Mouse (Mus musculus) embryonic stem cell, embryonic (primary cell): Measurements from ENCODE around the gene Mex3a.

Source experiments
- CTCF ChIA-PET, 4 experiments: fragments of 300-600 bp in 2 of 4; fragments of 350-600 bp in 2 of 4; sonication (Branson Sonifier 250); formaldehyde crosslinking; loops; one replicate each; lab custom pipeline; 2022; ENCODE audit warnings: inconsistent platforms in 2 of 4; lab: Charles Lee
- POLR2A ChIA-PET, 4 experiments: fragments of 300-600 bp in 2 of 4; fragments of 350-600 bp in 2 of 4; sonication (Branson Sonifier 250); formaldehyde crosslinking; loops; one replicate each; lab custom pipeline; 2022; ENCODE audit warnings: antibody characterized with exemption in 4 of 4, inconsistent platforms in 1 of 4; lab: Charles Lee

Gene Mex3a

DNA sequence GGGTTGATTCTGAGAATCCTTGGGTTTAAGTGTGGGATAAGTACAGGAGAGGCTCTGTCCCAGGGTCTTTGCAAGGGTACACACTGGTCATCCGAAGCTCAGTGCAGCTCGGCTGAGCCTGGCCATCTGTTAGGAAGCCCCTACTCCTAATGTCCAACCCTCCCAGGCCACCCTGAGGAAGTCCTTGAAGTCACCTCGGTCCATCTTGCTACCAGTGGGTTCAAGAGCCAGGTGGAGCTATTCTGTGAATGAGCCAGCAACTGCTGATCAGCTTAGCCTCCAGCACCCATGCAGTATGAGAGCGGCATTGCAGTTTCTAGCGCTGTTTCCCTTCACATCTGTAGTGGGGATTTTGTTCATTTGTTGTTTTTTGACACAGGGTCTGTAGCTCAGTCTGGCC, 7.9 kb downstream of the Mex3a start:
- ChIA-PET CTCF (interaction anchor here (0.5 to 1.8 kb wide), 15 partner anchors 10 to 838 kb away, joined by 3 to 7 read pairs (median 3); partner anchors contain the start of gene Lamtor2 (in 1 of the 4)), POLR2A (interaction anchor here (0.6 to 69.6 kb wide), 35 partner anchors 8 to 204 kb away, joined by 3 to 2954 read pairs (median 5); partner anchors contain the start of genes Lamtor2 (in 3 of the 4), Ssr2 (in 3 of the 4), Mex3a (in 2 of the 4) and Rab25 (in 2 of the 4))

DNA sequence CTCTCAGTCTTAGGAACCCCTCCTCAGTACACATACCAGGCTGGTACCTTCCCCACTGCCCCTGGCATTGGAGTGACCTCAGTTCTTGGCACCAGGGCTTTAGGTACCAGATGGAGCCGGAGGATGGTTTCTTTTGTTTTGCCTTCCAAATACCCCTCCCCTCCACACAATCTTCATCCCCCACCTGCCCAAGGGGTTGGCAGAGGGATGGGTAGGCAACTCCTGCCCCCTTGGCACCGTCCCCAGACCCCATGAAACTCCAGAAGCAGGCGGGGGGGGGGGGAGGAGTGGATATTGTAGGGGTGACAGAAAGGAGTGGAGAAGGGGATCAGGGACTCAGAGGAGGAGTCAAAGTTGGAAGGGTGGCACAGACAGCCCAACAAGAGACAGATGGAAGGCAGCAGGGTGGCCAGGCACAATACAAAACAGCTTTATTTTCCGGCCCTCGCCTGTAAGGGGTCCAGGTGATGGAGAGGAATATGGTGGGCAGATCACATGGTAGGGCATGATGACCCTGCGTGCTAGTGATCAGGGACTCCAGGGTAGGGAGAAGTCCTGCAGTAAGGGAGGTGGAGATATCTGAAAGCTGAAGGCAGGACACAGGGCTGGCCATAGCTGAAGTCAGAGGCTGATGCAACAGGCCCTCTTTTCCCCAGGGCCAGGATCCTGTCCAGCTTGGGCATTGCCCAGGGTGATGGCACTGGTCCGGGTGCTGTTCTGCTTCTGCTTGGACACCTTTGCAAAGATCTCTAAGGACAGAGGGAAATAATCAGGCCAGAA, 9.6 kb downstream of the Mex3a start:
- ChIA-PET POLR2A (interaction anchor here in 3 of 4 experiments (0.5 to 69.6 kb wide), 9 partner anchors 11 to 66 kb away, joined by 3 to 2954 read pairs (median 5); partner anchors contain the start of genes Lamtor2 (in 2 of the 3), Ubqln4 (in 2 of the 3), Mex3a (in 1 of the 3) and Rab25 (in 1 of the 3)), CTCF (interaction anchor here in 1 of 4 experiments (0.9 kb wide), 1 partner anchor 26 kb away, joined by 3 read pairs; no protein-coding TSS in a partner anchor)

DNA sequence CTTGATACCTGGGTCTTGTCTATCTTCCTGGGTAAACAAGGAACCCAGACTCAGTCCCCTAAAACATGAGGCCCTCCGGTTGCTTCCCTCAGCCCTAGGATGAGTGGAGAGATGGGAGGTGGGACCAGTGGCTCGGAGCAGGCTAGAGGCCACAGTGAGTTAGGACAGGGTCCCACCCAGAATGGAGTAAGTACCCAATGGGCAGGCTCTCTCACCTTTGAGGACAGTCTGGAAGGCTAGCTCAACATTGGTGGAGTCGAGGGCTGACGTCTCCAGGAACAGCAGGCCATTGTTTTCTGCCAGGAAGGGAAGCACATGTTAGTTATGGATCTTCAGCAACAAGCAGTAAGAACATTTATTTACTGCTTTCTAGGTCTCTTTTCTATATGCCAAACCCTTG, 10.3 kb downstream of the Mex3a start:
- ChIA-PET POLR2A (interaction anchor here in 3 of 4 experiments (0.5 to 69.6 kb wide), 10 partner anchors 9 to 65 kb away, joined by 3 to 2954 read pairs (median 5); partner anchors contain the start of genes Lamtor2 (in 2 of the 3), Mex3a (in 2 of the 3), Rab25 (in 1 of the 3) and Ssr2 (in 1 of the 3)), CTCF (interaction anchor here in 2 of 4 experiments (0.8 to 0.9 kb wide), 2 partner anchors 26 to 59 kb away, joined by 3 read pairs; no protein-coding TSS in a partner anchor)

DNA sequence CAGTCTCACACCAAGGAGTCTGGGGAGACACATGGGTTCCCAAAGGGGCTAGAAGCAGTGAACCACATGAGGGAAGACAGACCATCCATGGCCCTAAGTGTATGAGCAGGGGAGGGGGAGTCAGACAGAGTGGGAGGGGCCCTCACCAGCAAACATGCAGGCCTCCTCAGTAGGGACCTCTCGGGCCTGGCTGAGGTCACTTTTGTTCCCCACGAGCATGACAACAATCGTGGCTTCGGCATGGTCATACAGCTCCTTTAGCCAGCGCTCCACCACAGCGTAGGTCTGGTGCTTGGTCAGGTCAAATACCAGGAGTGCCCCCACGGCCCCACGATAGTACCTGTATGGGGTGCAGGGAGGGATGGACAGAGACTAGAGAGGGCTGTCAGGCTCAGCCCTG, 11.0 kb downstream of the Mex3a start:
- POLR2A ChIA-PET, result interaction anchor here in 3 of 4 experiments (0.5 to 69.6 kb wide), 8 partner anchors 8 to 112 kb away, joined by 3 to 2954 read pairs (median 8); partner anchors contain the start of genes Lamtor2 (in 2 of the 3), Mex3a (in 2 of the 3), Rab25 (in 1 of the 3) and Ssr2 (in 1 of the 3)

DNA sequence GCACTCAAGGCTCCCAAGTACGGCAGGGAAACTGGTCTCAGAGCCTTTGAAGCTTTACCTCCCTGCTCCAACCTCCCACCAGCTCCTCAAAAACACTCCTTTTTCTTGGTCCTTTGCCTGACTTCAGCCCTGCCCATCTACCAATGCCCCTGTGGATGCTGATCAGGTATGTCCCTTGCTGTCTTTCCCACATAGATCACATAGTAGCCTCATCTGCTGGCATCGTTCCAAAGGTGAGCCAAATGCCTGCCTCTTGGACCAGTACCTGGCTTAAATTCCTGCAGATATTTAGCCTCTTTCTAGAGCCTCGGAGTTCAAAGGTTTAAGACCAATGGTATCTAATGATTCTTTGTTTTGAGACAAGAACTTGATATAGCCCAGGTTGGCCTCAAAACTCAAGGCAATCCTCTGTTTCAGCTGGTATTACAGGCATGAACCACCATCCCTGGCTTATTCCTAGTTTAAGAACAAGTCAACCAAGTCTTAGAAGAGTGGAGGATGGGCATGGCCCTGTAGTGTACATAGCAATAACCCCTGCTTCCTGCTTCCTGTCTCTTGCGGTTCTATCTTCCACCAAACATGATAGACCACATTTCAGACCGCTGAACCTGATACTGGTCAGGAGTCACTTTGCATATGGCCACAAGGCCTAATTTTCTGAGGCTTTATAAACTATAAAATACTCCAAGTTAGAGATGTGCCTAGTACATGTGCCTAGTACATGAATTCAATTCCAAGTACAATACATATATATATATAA, 11.6 kb downstream of the Mex3a start:
- ChIA-PET POLR2A (interaction anchor here (0.5 to 69.6 kb wide), 35 partner anchors 8 to 208 kb away, joined by 3 to 2954 read pairs (median 5); partner anchors contain the start of genes Lamtor2 (in 3 of the 4), Mex3a (in 3 of the 4), Ssr2 (in 3 of the 4) and Ubqln4 (in 3 of the 4)), CTCF (interaction anchor here (0.5 to 2.6 kb wide), 51 partner anchors 9 to 572 kb away, joined by 3 to 21 read pairs (median 4); partner anchors contain the start of genes Lamtor2 (in 4 of the 4), Ubqln4 (in 3 of the 4), Arhgef2 (in 1 of the 4) and Mex3a (in 1 of the 4))

More for the DNA sequence above, 11.0 kb downstream of the Mex3a start:
- CTCF ChIA-PET, result interaction anchor here in 1 of 4 experiments (0.8 to 1.7 kb wide), 3 partner anchors 39 to 59 kb away, joined by 3 to 5 read pairs (median 3); no protein-coding TSS in a partner anchor

DNA sequence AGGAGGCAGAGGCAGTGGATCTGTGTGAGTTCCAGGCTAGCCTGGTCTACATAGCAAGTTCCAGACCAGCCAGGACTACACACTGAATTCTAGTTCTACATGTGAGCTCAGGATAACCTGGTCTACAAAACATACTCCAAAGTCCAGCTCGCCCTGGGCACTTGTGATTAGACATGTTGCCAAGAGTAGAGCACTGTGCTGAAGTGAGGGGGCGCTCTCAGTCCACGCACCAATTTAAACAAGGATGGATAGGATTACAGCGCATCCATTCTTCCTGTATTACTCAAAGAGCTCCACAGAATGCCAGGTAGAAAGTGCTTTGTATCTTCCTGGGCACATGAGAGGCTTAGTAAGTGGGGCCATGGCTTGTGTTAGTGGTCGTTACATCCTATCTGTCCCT, 12.3 kb downstream of the Mex3a start:
- CTCF ChIA-PET, result interaction anchor here (0.5 to 2.6 kb wide), 71 partner anchors 8 to 1254 kb away, joined by 3 to 21 read pairs (median 4); partner anchors contain the start of genes Lamtor2 (in 4 of the 4), Ubqln4 (in 3 of the 4), Arhgef2 (in 1 of the 4) and Mex3a (in 1 of the 4)
- POLR2A ChIA-PET, result interaction anchor here (0.6 to 69.6 kb wide), 42 partner anchors 8 to 633 kb away, joined by 3 to 2954 read pairs (median 4); partner anchors contain the start of genes Mex3a (in 4 of the 4), Lamtor2 (in 3 of the 4), Ssr2 (in 3 of the 4) and Ubqln4 (in 3 of the 4)

DNA sequence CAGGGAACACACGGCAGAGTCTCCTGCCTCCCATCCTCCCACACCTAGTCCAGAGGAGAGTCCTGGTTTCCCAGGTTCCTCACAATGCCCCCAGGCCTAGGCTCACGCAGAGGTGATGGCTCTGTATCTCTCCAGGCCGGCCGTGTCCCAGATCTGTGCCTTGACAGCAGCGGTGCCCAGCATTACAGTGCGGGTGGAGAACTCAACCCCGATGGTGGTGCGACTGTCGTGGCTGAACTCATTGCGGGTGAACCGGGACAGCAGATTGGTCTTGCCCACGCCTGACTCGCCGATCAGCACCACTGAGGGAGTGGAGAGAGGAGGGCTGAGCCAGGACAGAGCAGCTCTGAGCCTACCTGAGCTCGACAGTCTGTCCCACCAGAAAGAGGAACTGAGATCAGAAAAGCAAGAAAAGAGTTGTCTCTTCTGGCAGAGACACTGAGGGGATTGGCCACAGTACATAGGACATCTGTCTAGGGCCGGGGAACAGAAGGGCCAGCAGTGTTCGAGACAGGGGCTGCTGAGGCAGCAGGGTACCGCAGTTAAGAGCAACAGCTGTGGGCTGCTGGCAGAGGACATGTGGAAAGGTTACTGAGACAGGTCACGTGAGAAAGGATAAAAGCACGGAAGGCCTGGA, 12.9 kb downstream of the Mex3a start:
- ChIA-PET POLR2A (interaction anchor here (0.6 to 69.6 kb wide), 42 partner anchors 8 to 632 kb away, joined by 3 to 2954 read pairs (median 4); partner anchors contain the start of genes Mex3a (in 4 of the 4), Lamtor2 (in 3 of the 4), Ssr2 (in 3 of the 4) and Ubqln4 (in 3 of the 4)), CTCF (interaction anchor here (0.5 to 2.6 kb wide), 65 partner anchors 8 to 1254 kb away, joined by 3 to 21 read pairs (median 4); partner anchors contain the start of genes Lamtor2 (in 3 of the 4), Ubqln4 (in 3 of the 4), Arhgef2 (in 1 of the 4) and Mex3a (in 1 of the 4))

DNA sequence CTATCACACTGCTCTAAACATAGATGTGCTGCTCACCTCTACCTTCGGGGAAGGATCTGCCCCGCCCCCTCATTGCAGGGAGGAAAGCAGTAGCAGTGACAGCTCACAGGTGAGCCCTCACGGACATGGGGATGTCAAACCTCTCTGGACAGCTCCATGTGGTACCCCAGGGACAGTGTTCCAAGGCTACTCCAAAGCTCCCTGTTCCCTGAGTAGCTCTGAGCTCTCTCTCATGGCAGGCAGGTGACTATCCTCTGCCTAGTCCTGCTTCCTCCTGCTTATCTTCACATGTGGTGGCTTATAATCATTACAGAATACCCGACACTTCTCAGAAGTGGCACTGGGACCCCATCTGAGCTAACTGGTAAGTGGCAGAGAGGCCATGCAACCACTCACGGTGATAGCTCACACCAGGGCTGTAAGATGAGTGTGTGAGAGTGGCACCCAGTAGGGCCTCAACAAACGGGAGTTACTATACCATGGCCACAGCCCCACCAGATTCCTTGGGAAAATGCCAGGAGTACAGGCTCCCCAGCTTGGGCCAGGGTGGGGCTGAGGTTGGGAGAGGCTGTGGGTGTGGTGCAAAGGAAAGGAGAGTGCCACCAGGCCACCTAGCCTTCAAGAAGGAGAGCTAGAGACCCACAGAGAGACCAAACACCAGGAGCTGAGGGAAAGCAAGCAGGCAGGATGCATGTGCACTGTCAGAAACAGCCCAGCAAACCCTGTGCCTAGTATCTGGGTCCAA, 14.7 kb downstream of the Mex3a start:
- CTCF ChIA-PET, result interaction anchor here in 2 of 4 experiments (0.5 to 2.6 kb wide), 5 partner anchors 13 to 207 kb away, joined by 3 to 21 read pairs (median 4); partner anchors contain the start of gene Lmna (in 1 of the 2)
- POLR2A ChIA-PET, result interaction anchor here in 3 of 4 experiments (0.6 to 69.6 kb wide), 15 partner anchors 7 to 362 kb away, joined by 3 to 2954 read pairs (median 4); partner anchors contain the start of genes Lamtor2 (in 2 of the 3), Ssr2 (in 2 of the 3), Ubqln4 (in 2 of the 3) and Mex3a (in 1 of the 3)

DNA sequence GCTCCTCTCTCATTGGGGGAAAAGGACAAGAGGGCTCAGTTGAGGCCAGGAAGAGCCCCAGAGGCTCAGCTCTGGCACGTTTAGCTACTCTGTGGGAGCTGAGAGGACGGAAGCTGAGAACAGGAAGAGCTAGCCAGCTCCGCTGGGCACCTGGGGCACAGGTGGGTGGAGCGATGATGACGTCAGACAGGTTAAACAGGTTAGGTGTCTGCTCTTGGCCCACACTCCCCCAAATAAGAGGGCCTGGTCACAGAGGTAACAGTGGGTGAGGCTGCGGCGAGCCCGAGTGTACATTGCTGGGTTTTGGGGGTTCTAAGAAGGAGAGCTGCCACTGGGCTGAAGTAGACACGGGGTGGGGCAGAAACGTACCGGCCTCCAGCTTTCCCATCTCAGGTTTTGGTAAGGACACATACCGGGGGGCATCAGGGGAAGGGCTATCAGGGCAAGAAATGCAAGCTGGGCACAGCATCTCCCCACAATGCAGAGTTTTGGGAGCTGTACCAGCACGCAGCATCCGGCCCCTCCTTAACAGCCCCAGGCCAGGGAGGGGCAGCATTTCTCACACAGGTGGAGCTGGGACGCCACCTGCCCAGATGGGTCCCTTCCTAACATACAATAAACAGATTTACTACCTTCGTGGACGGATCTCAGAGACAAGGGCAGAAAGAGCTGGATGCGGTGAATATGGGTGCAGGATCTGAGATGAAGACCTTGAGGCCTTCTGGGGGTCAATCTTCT, 16.2 kb downstream of the Mex3a start, which contains the start of gene Rab25:
TSS of gene Rab25 (minus strand) at position 121 of the 738 bp plus-strand sequence.
- POLR2A ChIA-PET, result interaction anchor here (0.6 to 69.6 kb wide), 32 partner anchors 6 to 337 kb away, joined by 3 to 2954 read pairs (median 5); partner anchors contain the start of genes Ssr2 (in 3 of the 4), Khdc4 (in 2 of the 4), Mex3a (in 2 of the 4) and Lamtor2 (in 1 of the 4)
- CTCF ChIA-PET, result interaction anchor here in 1 of 4 experiments (0.6 to 1.5 kb wide), 4 partner anchors 39 to 545 kb away, joined by 3 to 8 read pairs (median 4); partner anchors contain the start of genes Lmna and Rusc1

DNA sequence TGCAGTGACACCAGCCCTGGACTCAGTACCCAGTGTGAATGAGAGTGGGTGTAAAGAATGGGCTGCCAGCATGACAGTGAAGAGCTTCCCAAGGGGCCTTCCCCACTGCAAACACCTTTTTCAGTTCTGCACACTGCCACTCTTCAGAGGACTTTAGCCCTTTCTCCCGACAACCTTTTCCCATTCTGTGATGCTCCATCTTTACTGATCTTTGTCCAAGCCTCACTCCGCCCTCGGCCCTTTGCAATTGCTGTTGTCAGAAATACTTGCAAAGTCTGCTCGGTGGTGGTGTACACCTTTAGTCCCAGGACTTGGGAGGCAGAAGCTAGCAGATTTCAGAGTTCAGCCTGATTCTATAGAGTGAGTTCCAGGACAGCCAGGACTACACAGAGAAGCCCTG, 19.4 kb downstream of the Mex3a start:
- CTCF ChIA-PET, result no interaction called here
- POLR2A ChIA-PET, result interaction anchor here in 3 of 4 experiments (0.7 to 69.6 kb wide), 8 partner anchors 3 to 67 kb away, joined by 3 to 2954 read pairs (median 34); partner anchors contain the start of genes Mex3a (in 2 of the 3), Ssr2 (in 2 of the 3), Lamtor2 (in 1 of the 3) and Rab25 (in 1 of the 3)

DNA sequence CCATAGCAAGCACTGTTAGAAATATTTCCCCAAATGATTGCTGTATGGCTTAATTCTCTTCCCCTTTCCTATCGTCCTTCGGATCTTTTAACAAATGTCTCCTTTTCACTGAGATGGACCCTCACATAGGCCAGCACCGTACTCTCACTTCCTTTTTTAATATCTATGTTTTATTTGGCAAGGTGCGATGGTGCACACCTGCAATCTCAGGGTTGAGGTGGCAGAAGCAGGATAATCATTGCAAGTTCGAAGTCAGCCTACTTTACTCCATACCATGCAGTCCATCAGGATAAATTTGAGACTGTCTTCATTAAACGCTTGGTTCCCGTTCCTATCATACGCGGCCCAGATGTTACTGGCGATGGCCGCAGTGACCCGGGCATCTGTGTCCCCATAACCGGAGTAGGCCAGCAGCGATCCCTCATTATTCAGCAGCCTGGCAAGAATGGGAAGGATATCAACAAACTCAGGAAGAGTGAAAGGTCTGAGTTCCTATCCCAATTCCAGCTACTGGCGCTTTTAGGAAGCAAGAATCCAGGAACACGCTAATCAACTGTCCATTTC, 20.0 kb downstream of the Mex3a start:
- POLR2A ChIA-PET, result interaction anchor here (0.5 to 69.6 kb wide), 82 partner anchors 2 to 905 kb away, joined by 3 to 2954 read pairs (median 5); partner anchors contain the start of genes Mex3a (in 3 of the 4), Pmf1 (in 3 of the 4), Ssr2 (in 3 of the 4) and Smg5 (in 2 of the 4)

DNA sequence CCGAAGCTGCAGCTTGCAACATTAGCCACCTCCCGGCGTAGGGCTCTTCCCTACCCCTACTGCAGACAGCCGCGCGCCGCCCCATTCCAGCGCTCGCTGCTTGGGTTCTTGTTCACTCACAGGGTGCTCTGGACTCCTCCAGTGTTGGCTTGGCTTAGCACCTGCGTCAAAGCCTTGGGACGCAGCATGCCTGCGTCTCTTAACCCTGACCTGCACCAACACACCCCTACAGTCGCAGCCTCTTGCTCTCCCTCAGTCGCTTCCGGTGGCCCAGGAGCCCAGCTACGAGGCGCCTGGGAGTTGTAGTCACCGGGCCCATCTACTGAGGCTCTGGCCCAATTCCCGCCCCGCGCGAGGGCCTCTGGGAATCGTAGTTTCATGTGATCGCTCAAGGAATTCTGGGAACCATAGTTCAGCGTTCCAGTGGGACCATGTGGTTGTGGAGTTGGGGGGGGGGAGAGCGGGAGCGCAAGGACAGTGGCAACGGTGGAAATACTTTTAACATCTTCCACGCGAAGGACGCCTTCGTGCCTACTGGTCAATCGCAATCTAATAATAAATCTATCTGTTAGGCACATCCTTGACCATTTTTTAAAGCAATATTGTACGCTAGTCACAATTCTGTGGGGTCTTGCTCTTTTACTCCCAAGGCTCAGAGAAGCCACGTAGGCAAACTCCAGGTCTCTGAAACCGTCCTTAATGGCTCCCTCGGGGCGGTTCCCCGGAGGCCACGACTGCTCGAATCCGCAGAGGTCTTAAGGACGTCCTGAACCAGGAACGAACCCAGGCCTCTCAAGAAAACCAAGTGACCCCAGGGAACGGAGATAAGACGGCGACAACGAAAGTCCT, 20.7 kb downstream of the Mex3a start, which contains the start of gene Lamtor2:
TSS of gene Lamtor2 (minus strand) at position 399 of the 849 bp plus-strand sequence.
- ChIA-PET CTCF (interaction anchor here (0.6 to 2.5 kb wide), 26 partner anchors 8 to 1529 kb away, joined by 3 to 12 read pairs (median 4); partner anchors contain the start of gene Lmna (in 1 of the 4)), POLR2A (interaction anchor here (0.5 to 69.6 kb wide), 91 partner anchors 2 to 904 kb away, joined by 3 to 2954 read pairs (median 5); partner anchors contain the start of genes Mex3a (in 4 of the 4), Ssr2 (in 4 of the 4), Pmf1 (in 3 of the 4) and Smg5 (in 2 of the 4))

More for the DNA sequence above, 20.0 kb downstream of the Mex3a start:
- CTCF ChIA-PET, result interaction anchor here (0.6 to 2.5 kb wide), 18 partner anchors 8 to 1530 kb away, joined by 3 to 9 read pairs (median 4); partner anchors contain the start of gene Lmna (in 1 of the 4)
